Mouse (Mus musculus): ENCODE results near the gene Cic. TPM values are rescaled to one million over a fixed set of nuclear protein-coding genes. Genes with fewer than 3 reads are reported as not detected.

Cic gene
- 47.3 and 52.0 TPM in 2 replicates for polyA plus RNA-seq (2014; fragmentation: Nextera tagmentation; extraction: Ambion mirVana)

GRCm38 (mm10) chr7:25267301-25267750, at the start of gene Cic:
Cic (plus strand) TSS chr7:25267704.
- ATAC-seq (ENCODE audit: low FRiP score, low TSS enrichment) (peak; percentile 90), DNase-seq (peak; percentile 100)
- peaks cover 12% of the 10 kb centered on the region for H3K36me3 ChIP-seq (ENCODE audit: control insufficient read depth, insufficient read depth, low read length)
- H3K27me3 ChIP-seq (ENCODE audit: control insufficient read depth, insufficient read depth, low read length) = no peaks in the 10 kb centered on the region
- peak within 1 kb of the TSS; percentile 80 for H3K9ac ChIP-seq (replicated peaks; ENCODE audit: low read length)
- under 1% methylated on average over 29 of the region's 29 CpGs for WGBS
- H3K27ac ChIP-seq (replicated peaks; ENCODE audit: low read depth, low read length) = peak within 1 kb of the TSS; percentile 90
- peak within 1 kb of the TSS; percentile 62 for H3K4me3 ChIP-seq (replicated peaks; ENCODE audit: low read depth, low read length)
- no peaks in the 10 kb centered on the region for H3K9me3 ChIP-seq (ENCODE audit: control insufficient read depth, low read length)
- H3K4me2 ChIP-seq (ENCODE audit: low read length) = peak within 1 kb of the TSS; percentile 83
- H3K4me1 ChIP-seq (ENCODE audit: control insufficient read depth, insufficient read depth, low read length) = peaks cover 19% of the 10 kb centered on the region

GRCm38 (mm10) chr7:25218705-25219415, 48.6 kb upstream of the Cic start:
- DNase-seq (peak; percentile 82), ATAC-seq (ENCODE audit: low FRiP score, low TSS enrichment) (peak; percentile 22)
- H3K36me3 ChIP-seq (ENCODE audit: control insufficient read depth, insufficient read depth, low read length) = peaks cover 22% of the 10 kb centered on the region
- peak overlapping the region; percentile 89 for H3K4me2 ChIP-seq (ENCODE audit: low read length)
- H3K9me3 ChIP-seq (ENCODE audit: control insufficient read depth, low read length) = no peaks in the 10 kb centered on the region
- peak overlapping the region; percentile 55 for H3K27ac ChIP-seq (replicated peaks; ENCODE audit: low read depth, low read length)
- no peaks in the 10 kb centered on the region for H3K27me3 ChIP-seq (ENCODE audit: control insufficient read depth, insufficient read depth, low read length)
- H3K4me3 ChIP-seq (replicated peaks; ENCODE audit: low read depth, low read length) = peak overlapping the region; percentile 71
- H3K4me1 ChIP-seq (ENCODE audit: control insufficient read depth, insufficient read depth, low read length) = peaks cover 26% of the 10 kb centered on the region
- peak overlapping the region; percentile 73 for H3K9ac ChIP-seq (replicated peaks; ENCODE audit: low read length)
- under 1% methylated on average over 53 of the region's 53 CpGs for WGBS

DNA sequence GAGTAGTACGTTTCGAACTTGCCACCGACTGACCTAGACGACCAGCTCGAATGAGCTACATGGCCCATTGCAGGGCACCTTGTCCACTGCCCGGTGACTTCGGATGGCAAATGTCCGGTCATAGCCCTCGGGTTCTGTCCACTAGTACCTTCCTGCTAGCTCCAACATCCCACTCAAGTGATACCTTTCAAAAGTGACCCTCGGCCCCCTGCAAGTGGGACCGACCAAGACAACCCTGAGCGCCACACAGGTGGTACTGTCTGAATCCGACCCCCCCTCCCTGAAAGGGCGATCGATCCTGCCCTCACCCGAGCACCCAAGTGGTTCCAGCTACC, 48.1 kb upstream of the Cic start:
- ATAC-seq (ENCODE audit: low FRiP score, low TSS enrichment) = peak; percentile 26
- H3K9me3 ChIP-seq (ENCODE audit: control insufficient read depth, low read length) = no peaks in the 10 kb centered on the region
- H3K27ac ChIP-seq (replicated peaks; ENCODE audit: low read depth, low read length) = peak overlapping the region; percentile 55; the same call in 1 of the 2 replicates
- H3K9ac ChIP-seq (replicated peaks; ENCODE audit: low read length) = peak overlapping the region; percentile 73
- peak overlapping the region; percentile 89 for H3K4me2 ChIP-seq (ENCODE audit: low read length)
- H3K4me1 ChIP-seq (ENCODE audit: control insufficient read depth, insufficient read depth, low read length) = peaks cover 26% of the 10 kb centered on the region
- H3K27me3 ChIP-seq (ENCODE audit: control insufficient read depth, insufficient read depth, low read length) = no peaks in the 10 kb centered on the region
- no peak for DNase-seq
- H3K36me3 ChIP-seq (ENCODE audit: control insufficient read depth, insufficient read depth, low read length) = peaks cover 26% of the 10 kb centered on the region
- under 1% methylated on average over 16 of the region's 16 CpGs for whole genome bisulfite sequencing
- peak overlapping the region; percentile 71 for H3K4me3 ChIP-seq (replicated peaks; ENCODE audit: low read depth, low read length)

- WGBS = 2% methylated on average over 31 of the region's 31 CpGs
- Histone ChIP-seq H3K36me3 (ENCODE audit: control insufficient read depth, insufficient read depth, low read length) (peaks cover 28% of the 10 kb centered on the region), H3K4me3 (replicated peaks; ENCODE audit: low read depth, low read length) (peak overlapping the region; percentile 71), H3K27me3 (ENCODE audit: control insufficient read depth, insufficient read depth, low read length) (no peaks in the 10 kb centered on the region), H3K9ac (replicated peaks; ENCODE audit: low read length) (peak overlapping the region; percentile 73), H3K27ac (replicated peaks; ENCODE audit: low read depth, low read length) (peak overlapping the region; percentile 56), H3K9me3 (ENCODE audit: control insufficient read depth, low read length) (no peaks in the 10 kb centered on the region), H3K4me1 (ENCODE audit: control insufficient read depth, insufficient read depth, low read length) (peaks cover 26% of the 10 kb centered on the region), H3K4me2 (ENCODE audit: low read length) (peak overlapping the region; percentile 89)
- ATAC-seq (ENCODE audit: low FRiP score, low TSS enrichment) = peak; percentile 77
- peak; percentile 97 for DNase-seq
These were observed 47.6 kb upstream of the Cic start for GRCm38 (mm10) chr7:25219756-25220456.

GRCm38 (mm10) chr7:25220457-25221101, 46.9 kb upstream of the Cic start, which contains the start of gene Dedd2:
Dedd2 (minus strand) TSS chr7:25220615.
- Histone ChIP-seq H3K9ac (replicated peaks; ENCODE audit: low read length) (peak within 1 kb of the TSS; percentile 73), H3K4me1 (ENCODE audit: control insufficient read depth, insufficient read depth, low read length) (peaks cover 26% of the 10 kb centered on the region), H3K27me3 (ENCODE audit: control insufficient read depth, insufficient read depth, low read length) (no peaks in the 10 kb centered on the region), H3K27ac (replicated peaks; ENCODE audit: low read depth, low read length) (peak within 1 kb of the TSS; percentile 87), H3K4me3 (replicated peaks; ENCODE audit: low read depth, low read length) (peak within 1 kb of the TSS; percentile 71), H3K36me3 (ENCODE audit: control insufficient read depth, insufficient read depth, low read length) (peaks cover 29% of the 10 kb centered on the region), H3K9me3 (ENCODE audit: control insufficient read depth, low read length) (no peaks in the 10 kb centered on the region), H3K4me2 (ENCODE audit: low read length) (peak within 1 kb of the TSS; percentile 89)
- 10% methylated on average over 20 of the region's 20 CpGs for WGBS
- DNase-seq (peak; percentile 17), ATAC-seq (ENCODE audit: low FRiP score, low TSS enrichment) (no peak)

DNA sequence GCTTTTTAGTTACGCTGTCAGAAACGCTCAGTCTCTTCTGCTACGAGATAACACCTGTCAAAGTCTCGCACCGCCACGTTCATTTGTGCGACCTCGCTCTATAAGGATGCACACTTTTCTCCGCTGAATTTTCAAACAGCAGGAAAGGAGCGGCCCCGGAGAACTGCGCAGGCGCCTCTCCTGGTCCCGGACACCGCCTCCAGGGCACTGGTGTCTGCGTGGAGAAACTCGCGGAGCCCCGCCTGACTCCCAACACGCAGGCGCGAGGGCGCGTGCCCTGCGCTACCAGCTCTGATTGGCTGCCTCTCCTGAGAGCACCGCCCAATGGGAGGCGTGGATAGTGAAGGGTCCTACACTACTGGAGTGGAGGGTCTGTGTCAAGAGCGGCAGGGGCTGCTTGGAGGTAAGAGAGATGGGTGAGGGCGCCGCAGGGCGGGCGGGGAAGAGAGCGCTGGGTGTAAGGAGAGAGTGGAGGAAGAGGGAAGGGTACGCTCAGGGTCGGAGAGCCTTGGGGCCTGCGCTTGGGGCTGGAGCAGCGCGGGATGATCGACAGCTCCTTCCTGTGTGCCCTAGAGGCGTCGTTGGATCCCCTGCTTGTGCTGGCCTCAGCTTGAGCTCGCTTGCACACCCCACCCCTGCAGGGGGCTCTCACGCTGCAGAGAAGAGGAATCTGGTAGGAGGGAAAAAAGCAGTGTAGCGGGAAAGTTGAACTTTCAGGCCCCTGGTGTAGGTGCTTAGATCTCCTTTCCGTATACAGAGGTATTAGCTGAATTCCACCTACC, 46.2 kb upstream of the Cic start, which contains the start of gene Zfp526:
Gene Zfp526, plus strand, starts transcription at position 324 of the 782 bp plus-strand sequence.
- no peaks in the 10 kb centered on the region for H3K9me3 ChIP-seq (ENCODE audit: control insufficient read depth, low read length)
- DNase-seq = peak; percentile 100
- peak within 1 kb of the TSS; percentile 87 for H3K27ac ChIP-seq (replicated peaks; ENCODE audit: low read depth, low read length)
- H3K27me3 ChIP-seq (ENCODE audit: control insufficient read depth, insufficient read depth, low read length) = no peaks in the 10 kb centered on the region
- H3K4me1 ChIP-seq (ENCODE audit: control insufficient read depth, insufficient read depth, low read length) = peaks cover 26% of the 10 kb centered on the region
- H3K36me3 ChIP-seq (ENCODE audit: control insufficient read depth, insufficient read depth, low read length) = peaks cover 35% of the 10 kb centered on the region
- peak; percentile 95 for ATAC-seq (ENCODE audit: low FRiP score, low TSS enrichment)
- peak within 1 kb of the TSS; percentile 73 for H3K9ac ChIP-seq (replicated peaks; ENCODE audit: low read length)
- peak within 1 kb of the TSS; percentile 71 for H3K4me3 ChIP-seq (replicated peaks; ENCODE audit: low read depth, low read length)
- WGBS = under 1% methylated on average over 45 of the region's 45 CpGs
- H3K4me2 ChIP-seq (ENCODE audit: low read length) = peak within 1 kb of the TSS; percentile 89

DNA sequence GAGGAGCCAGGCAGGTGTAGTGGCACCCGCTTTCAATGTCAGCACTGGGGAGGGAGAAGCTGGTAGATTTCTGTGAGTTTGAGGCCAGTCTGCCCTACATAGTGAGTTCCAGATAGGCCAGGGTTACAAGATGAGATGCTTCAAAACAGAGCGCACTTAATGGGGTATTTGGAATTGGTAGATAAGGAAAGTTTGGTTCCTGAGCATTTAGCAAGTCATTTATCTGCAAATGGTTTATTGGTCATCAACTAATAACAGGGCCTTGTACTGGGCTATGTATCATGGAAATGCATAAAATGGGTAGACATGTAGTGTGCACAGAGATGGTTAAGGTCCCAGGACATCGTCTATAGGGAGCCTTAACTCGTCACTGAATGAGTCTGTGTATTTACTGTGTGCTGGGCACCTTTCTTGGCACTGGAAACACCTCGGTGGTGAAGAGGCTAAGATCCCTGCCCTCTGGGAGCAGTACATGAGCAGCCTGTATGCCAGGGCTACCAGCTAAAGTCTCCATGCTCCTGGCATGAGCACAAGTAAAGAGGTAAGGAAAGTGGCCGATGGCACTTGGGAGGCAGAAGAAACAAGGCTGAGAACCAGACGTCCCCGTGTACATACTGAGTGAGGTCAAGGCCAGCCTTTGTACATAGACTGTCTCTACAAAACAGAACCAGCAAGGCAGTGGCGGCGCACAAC, 45.1 kb upstream of the Cic start:
- H3K9ac ChIP-seq (replicated peaks; ENCODE audit: low read length) = no peak overlapping the region; the same call in 1 of the 2 replicates
- H3K4me3 ChIP-seq (replicated peaks; ENCODE audit: low read depth, low read length) = peak overlapping the region; percentile 71
- H3K4me1 ChIP-seq (ENCODE audit: control insufficient read depth, insufficient read depth, low read length) = peaks cover 26% of the 10 kb centered on the region
- ATAC-seq (ENCODE audit: low FRiP score, low TSS enrichment) = no peak
- peak overlapping the region; percentile 89 for H3K4me2 ChIP-seq (ENCODE audit: low read length)
- H3K27me3 ChIP-seq (ENCODE audit: control insufficient read depth, insufficient read depth, low read length) = no peaks in the 10 kb centered on the region
- H3K27ac ChIP-seq (replicated peaks; ENCODE audit: low read depth, low read length) = no peak overlapping the region
- no peaks in the 10 kb centered on the region for H3K9me3 ChIP-seq (ENCODE audit: control insufficient read depth, low read length)
- no peak for DNase-seq
- peaks cover 39% of the 10 kb centered on the region for H3K36me3 ChIP-seq (ENCODE audit: control insufficient read depth, insufficient read depth, low read length)
- 87% methylated on average over 10 of the region's 10 CpGs for WGBS
